Comparison of ENCODE assay signal across 23 mouse cellular contexts in genomic region chr10:41930966-41931365, GRCm38 (mm10).
A peak's percentile ranks its signal among the peaks of the same experiment; 100 is the strongest.
DNase-seq lines count a peak whose midpoint lies in the region; ATAC-seq and TF ChIP-seq lines count a peak whose summit lies in the region.
"Had no signal": no experiment of that assay in that cellular context is flagged by ENCODE, and none has a peak within 500 bp of the region (broad histone marks: within the 10 kb centered on the region; RNA-seq: fewer than 3 reads in every experiment).

No protein-coding gene starts in this region.

- WGBS in kidney, embryonic 16.5 days, result 30% methylated on average over 4 of the region's 4 CpGs
- WGBS in kidney, adult 2 months, result 45% methylated on average over 4 of the region's 4 CpGs
- 57% methylated on average over 4 of the region's 4 CpGs for WGBS in lung, embryonic 14.5 days

- H3K4me3 ChIP-seq in kidney, embryonic 16.5 days (ENCODE audit: low read length), result no peak overlapping the region
- H3K4me3 ChIP-seq in kidney, adult 2 months (ENCODE audit: insufficient read depth, low read depth, low read length), result no peak overlapping the region
- H3K4me3 ChIP-seq in lung, embryonic 14.5 days (ENCODE audit: low read depth, low read length), result no peak overlapping the region
- H3K4me3 ChIP-seq: embryonic facial prominence, embryonic 15.5 days; heart, embryonic 10.5 days; limb, embryonic 13.5 days; liver, embryonic 12.5 days; midbrain, embryonic 13.5 days had no signal

- peak; percentile 25 for DNase-seq in cerebellum, adult 8-10 months
- no peak for DNase-seq in cerebellum, adult 11 months
- no peak for DNase-seq in kidney, adult 2 months
- DNase-seq in lung, embryonic 14.5 days, result peak; percentile 8
- DNase-seq in lung, postnatal 10 days, result no peak
- DNase-seq in thymus, postnatal 25 days, result no peak
- DNase-seq: layer of hippocampus, postnatal 36 days; lung, adult 18-20 months; right cerebral cortex, postnatal 14 days; thymus, adult 2 months had no signal

- TF ChIP-seq POLR2A in kidney, adult 2 months (IDR thresholded peaks at IDR 0.05; ENCODE audit: low read depth, low read length), result no peak

- no peak for TF ChIP-seq CTCF in kidney, adult 2 months (conservative IDR thresholded peaks at IDR 0.05; ENCODE audit: insufficient read depth, insufficient read length, low read depth, low read length)
- no peak for TF ChIP-seq CTCF in lung, embryonic 14.5 days (IDR thresholded peaks at IDR 0.05; ENCODE audit: low read depth)

- H3K4me1 ChIP-seq in kidney, embryonic 16.5 days (ENCODE audit: insufficient read depth, low read length), result peaks cover 24% of the 10 kb centered on the region
- peaks cover 12% of the 10 kb centered on the region; the same call in 1 of the 2 replicates for H3K4me1 ChIP-seq in kidney, adult 2 months (ENCODE audit: control insufficient read depth, insufficient read depth, low read length)
- peaks cover 11% of the 10 kb centered on the region; the same call in 1 of the 2 replicates for H3K4me1 ChIP-seq in lung, embryonic 14.5 days (ENCODE audit: insufficient read depth)

- no peak overlapping the region for H3K4me2 ChIP-seq in kidney, embryonic 16.5 days (replicated peaks; ENCODE audit: low read depth, low read length)
- H3K4me2 ChIP-seq in lung, embryonic 14.5 days, result no peak overlapping the region
- H3K4me2 ChIP-seq: embryonic facial prominence, embryonic 15.5 days; limb, embryonic 13.5 days; liver, embryonic 12.5 days; midbrain, embryonic 13.5 days had no signal

- ATAC-seq in kidney, embryonic 16.5 days (ENCODE audit: low FRiP score, low TSS enrichment), result 0 out of 2 replicates have a peak, but pooled peaks have one; percentile 14
- ATAC-seq in lung, embryonic 14.5 days (ENCODE audit: insufficient read depth), result no peak
- ATAC-seq: CD4-positive, CD25-positive, alpha-beta regulatory T cell, adult 4 months; forebrain, embryonic 14.5 days; hindbrain, embryonic 16.5 days; intestine, embryonic 16.5 days; liver, embryonic 12.5 days; midbrain, embryonic 13.5 days; Patski had no signal

- no peaks in the 10 kb centered on the region for H3K9me3 ChIP-seq in kidney, embryonic 16.5 days (ENCODE audit: low read length)
- no peaks in the 10 kb centered on the region for H3K9me3 ChIP-seq in lung, embryonic 14.5 days (ENCODE audit: low read depth, low read length)
- H3K9me3 ChIP-seq: embryonic facial prominence, embryonic 15.5 days; heart, embryonic 10.5 days; limb, embryonic 13.5 days; liver, embryonic 12.5 days; megakaryocyte, embryonic 14.5 days; midbrain, embryonic 13.5 days had no signal

- no peak overlapping the region for H3K9ac ChIP-seq in kidney, embryonic 16.5 days (replicated peaks; ENCODE audit: low read length)
- no peak overlapping the region for H3K9ac ChIP-seq in lung, embryonic 14.5 days
- H3K9ac ChIP-seq: embryonic facial prominence, embryonic 15.5 days; limb, embryonic 13.5 days; liver, embryonic 12.5 days; midbrain, embryonic 13.5 days had no signal

- no peaks in the 10 kb centered on the region for H3K27me3 ChIP-seq in kidney, embryonic 16.5 days (ENCODE audit: insufficient read depth, low read length)
- no peaks in the 10 kb centered on the region for H3K27me3 ChIP-seq in kidney, adult 2 months (replicated peaks; ENCODE audit: control insufficient read depth, insufficient read depth, low read length)
- no peaks in the 10 kb centered on the region for H3K27me3 ChIP-seq in lung, embryonic 14.5 days (ENCODE audit: insufficient read depth, low read length)
- H3K27me3 ChIP-seq: embryonic facial prominence, embryonic 15.5 days; limb, embryonic 13.5 days; Patski had no signal

- H3K36me3 ChIP-seq in kidney, embryonic 16.5 days (ENCODE audit: insufficient read depth, low read length), result no peaks in the 10 kb centered on the region
- H3K36me3 ChIP-seq in kidney, adult 2 months (ENCODE audit: control insufficient read depth, insufficient read depth, low read length), result no peaks in the 10 kb centered on the region
- H3K36me3 ChIP-seq in lung, embryonic 14.5 days (ENCODE audit: insufficient read depth), result no peaks in the 10 kb centered on the region
- H3K36me3 ChIP-seq: embryonic facial prominence, embryonic 15.5 days; heart, embryonic 10.5 days; limb, embryonic 13.5 days; liver, embryonic 12.5 days; midbrain, embryonic 13.5 days had no signal

- H3K27ac ChIP-seq in kidney, embryonic 16.5 days (ENCODE audit: low read length), result 0 out of 2 replicates have a peak overlapping the region, but pooled peaks have one; percentile 27
- H3K27ac ChIP-seq in kidney, adult 2 months (ENCODE audit: insufficient read depth, low read depth, low read length), result no peak overlapping the region
- H3K27ac ChIP-seq in lung, embryonic 14.5 days (ENCODE audit: low read depth), result no peak overlapping the region
- H3K27ac ChIP-seq: embryonic facial prominence, embryonic 15.5 days; heart, embryonic 10.5 days; limb, embryonic 13.5 days; liver, embryonic 12.5 days; stomach, postnatal 0 days had no signal

Comparison
In these comparisons a context has a peak if more than half of its experiments do, and no peak if none do; other contexts are left out.
1. DNase-seq: peak in cerebellum, adult 8-10 months (single experiment) and lung, embryonic 14.5 days (single experiment); none in cerebellum, adult 11 months (single experiment), kidney, adult 2 months (single experiment), lung, postnatal 10 days (single experiment) and thymus, postnatal 25 days (single experiment).